Mouse (Mus musculus) frontal cortex, postnatal 25 days (tissue): Measurements from ENCODE around the gene St6galnac3.
A peak's percentile ranks its signal among the peaks of the same experiment; 100 is the strongest.
"Not testable (repeated sequence)": the region's sequence is repeated elsewhere in the genome, so short reads cannot be mapped to it uniquely, and the experiment has no call there.

ENCODE experiments used
- DNase-seq, 2 experiments: peaks; one replicate each; pipeline ENCODE4 v3.0.0; 2022; ENCODE audit warnings: low spot score in 2 of 2

St6galnac3 gene

GRCm38 (mm10) chr3:153724701-153725668, at the start of gene St6galnac3:
TSS of gene St6galnac3 (minus strand) at chr3:153725174.
- peak; percentile 63 to 76 for DNase-seq

- DNase-seq = no peak
Measured at GRCm38 (mm10) chr3:153774568-153774967, 49.6 kb upstream of the St6galnac3 start.

- no peak for DNase-seq
Measured at GRCm38 (mm10) chr3:153771479-153771878, 46.5 kb upstream of the St6galnac3 start.

- DNase-seq = no peak
Measured at GRCm38 (mm10) chr3:153770573-153770972, 45.6 kb upstream of the St6galnac3 start.

- DNase-seq = no peak
Measured at GRCm38 (mm10) chr3:153769220-153769619, 44.2 kb upstream of the St6galnac3 start.

GRCm38 (mm10) chr3:153765171-153765570, 40.2 kb upstream of the St6galnac3 start:
- no peak for DNase-seq

GRCm38 (mm10) chr3:153764760-153765159, 39.8 kb upstream of the St6galnac3 start:
- no peak for DNase-seq

GRCm38 (mm10) chr3:153761171-153761570, 36.2 kb upstream of the St6galnac3 start:
- DNase-seq = no peak

GRCm38 (mm10) chr3:153759269-153759668, 34.3 kb upstream of the St6galnac3 start:
- no peak for DNase-seq

- DNase-seq = no peak
Measured at GRCm38 (mm10) chr3:153756500-153756996, 31.6 kb upstream of the St6galnac3 start.

- not testable (repeated sequence) for DNase-seq
Measured at GRCm38 (mm10) chr3:153755785-153756326, 30.9 kb upstream of the St6galnac3 start.

GRCm38 (mm10) chr3:153751435-153751834, 26.5 kb upstream of the St6galnac3 start:
- no peak for DNase-seq

- DNase-seq = no peak
Measured at GRCm38 (mm10) chr3:153749359-153749758, 24.4 kb upstream of the St6galnac3 start.

- no peak for DNase-seq
Measured at GRCm38 (mm10) chr3:153748293-153748692, 23.3 kb upstream of the St6galnac3 start.

- DNase-seq = no peak
Measured at GRCm38 (mm10) chr3:153745099-153745498, 20.1 kb upstream of the St6galnac3 start.

- DNase-seq = no peak
Measured at GRCm38 (mm10) chr3:153744447-153744846, 19.5 kb upstream of the St6galnac3 start.

- DNase-seq = no peak
Measured at GRCm38 (mm10) chr3:153741800-153742199, 16.8 kb upstream of the St6galnac3 start.

- DNase-seq = no peak
Measured at GRCm38 (mm10) chr3:153739351-153739750, 14.4 kb upstream of the St6galnac3 start.

GRCm38 (mm10) chr3:153738421-153738820, 13.4 kb upstream of the St6galnac3 start:
- no peak for DNase-seq

GRCm38 (mm10) chr3:153736756-153737280, 11.8 kb upstream of the St6galnac3 start:
- no peak for DNase-seq

- DNase-seq = no peak
Measured at GRCm38 (mm10) chr3:153735796-153736549, 11.0 kb upstream of the St6galnac3 start.

- DNase-seq = no peak
Measured at GRCm38 (mm10) chr3:153734741-153735140, 9.8 kb upstream of the St6galnac3 start.
